Mouse (Mus musculus) midbrain, embryonic 15.5 days (tissue): ENCODE measurements at regions not wholly inside any gene's neighbourhood (a gene's known extent, or its start where the extent isn't known, plus 50 kb on each side); places are given as distances from the start of the nearest gene placed in this dataset.

Experiments
- ATAC-seq: fragments of 200-750 bp; cut with Nextera tagmentation; replicated peaks from 2 replicates; pipeline ENCODE4 v1.8.0; 2017; ENCODE audit warnings: moderate TSS enrichment
- H3K27ac ChIP-seq: fragments of 300-500 bp; sonication (generic); 2 replicates; pipeline ENCODE4 v1.5.1; 2015; ENCODE audit warnings: mild to moderate bottlenecking, inconsistent platforms
- H3K27me3 ChIP-seq: fragments of 300-500 bp; sonication (generic); replicated peaks from 2 replicates; pipeline ENCODE4 v1.6.1; 2015; ENCODE audit warnings: inconsistent platforms
- H3K36me3 ChIP-seq: fragments of 300-500 bp; sonication (generic); replicated peaks from 2 replicates; pipeline ENCODE4 v1.6.1; 2015; ENCODE audit warnings: inconsistent platforms
- H3K4me1 ChIP-seq: fragments of 300-500 bp; sonication (generic); 2 replicates; pipeline ENCODE4 v1.6.1; 2015; ENCODE audit warnings: inconsistent platforms
- H3K4me2 ChIP-seq: fragments of 300-500 bp; sonication (generic); 2 replicates; pipeline ENCODE4 v1.6.1; 2015; ENCODE audit warnings: inconsistent platforms, mild to moderate bottlenecking, moderate library complexity
- H3K4me3 ChIP-seq: fragments of 300-500 bp; sonication (generic); 2 replicates; pipeline ENCODE4 v1.5.1; 2015; ENCODE audit warnings: mild to moderate bottlenecking, inconsistent platforms
- H3K9ac ChIP-seq: fragments of 300-500 bp; sonication (generic); 2 replicates; pipeline ENCODE4 v1.6.1; 2015; ENCODE audit warnings: mild to moderate bottlenecking, inconsistent platforms
- H3K9me3 ChIP-seq: fragments of 300-500 bp; sonication (generic); 2 replicates; pipeline ENCODE4 v1.6.1; 2016; ENCODE audit warnings: inconsistent platforms
- WGBS: fragments of 180-500 bp; shearing (Covaris S2); methylation state at CpG from one replicate; pipeline ENCODE4 v1.1.7; 2015; ENCODE audit warnings: mixed read lengths; 5-methylcytosine and 5-hydroxymethylcytosine counted together

- no peaks in the 10 kb centered on the region for H3K36me3 ChIP-seq
- ATAC-seq = no peak
- no peak overlapping the region for H3K27ac ChIP-seq
- no peaks in the 10 kb centered on the region for H3K4me1 ChIP-seq
- no peak overlapping the region for H3K4me2 ChIP-seq
- WGBS = 98% methylated on average over 4 of the region's 4 CpGs
- no peaks in the 10 kb centered on the region for H3K27me3 ChIP-seq
- H3K9ac ChIP-seq = no peak overlapping the region
- no peaks in the 10 kb centered on the region for H3K9me3 ChIP-seq
- H3K4me3 ChIP-seq = no peak overlapping the region
These were observed 216.0 kb downstream of the Lmo4 start for GRCm38 (mm10) chr3:143988991-143989390.

GRCm38 (mm10) chr3:143988037-143988436 is 217.0 kb downstream of the Lmo4 start:
- Histone ChIP-seq H3K4me3 (no peak overlapping the region), H3K27ac (no peak overlapping the region), H3K36me3 (no peaks in the 10 kb centered on the region), H3K27me3 (no peaks in the 10 kb centered on the region), H3K9ac (no peak overlapping the region), H3K4me2 (no peak overlapping the region), H3K9me3 (no peaks in the 10 kb centered on the region), H3K4me1 (no peaks in the 10 kb centered on the region)
- no peak for ATAC-seq
- 93% methylated on average over 5 of the region's 5 CpGs for WGBS

GRCm38 (mm10) chr3:143986798-143987197 is 218.2 kb downstream of the Lmo4 start:
- no peaks in the 10 kb centered on the region for H3K9me3 ChIP-seq
- H3K4me1 ChIP-seq = no peaks in the 10 kb centered on the region
- no peak overlapping the region for H3K4me2 ChIP-seq
- no peak overlapping the region for H3K4me3 ChIP-seq
- no peak overlapping the region for H3K9ac ChIP-seq
- H3K27ac ChIP-seq = no peak overlapping the region
- 98% methylated on average over 2 of the region's 2 CpGs for WGBS
- no peaks in the 10 kb centered on the region for H3K27me3 ChIP-seq
- ATAC-seq = no peak
- H3K36me3 ChIP-seq = no peaks in the 10 kb centered on the region

- ATAC-seq = no peak
- Histone ChIP-seq H3K36me3 (no peaks in the 10 kb centered on the region), H3K9me3 (no peaks in the 10 kb centered on the region), H3K27ac (no peak overlapping the region), H3K4me2 (no peak overlapping the region), H3K9ac (no peak overlapping the region), H3K4me1 (no peaks in the 10 kb centered on the region), H3K4me3 (no peak overlapping the region), H3K27me3 (no peaks in the 10 kb centered on the region)
- WGBS = 63% methylated on average over 5 of the region's 5 CpGs
These were observed 218.9 kb downstream of the Lmo4 start for GRCm38 (mm10) chr3:143986200-143986506.

- H3K9me3 ChIP-seq = no peaks in the 10 kb centered on the region
- no peak overlapping the region for H3K27ac ChIP-seq
- WGBS = 65% methylated on average over 6 of the region's 6 CpGs
- H3K9ac ChIP-seq = no peak overlapping the region
- H3K4me1 ChIP-seq = no peaks in the 10 kb centered on the region
- H3K4me2 ChIP-seq = no peak overlapping the region
- H3K27me3 ChIP-seq = no peaks in the 10 kb centered on the region
- H3K4me3 ChIP-seq = no peak overlapping the region
- H3K36me3 ChIP-seq = no peaks in the 10 kb centered on the region
- ATAC-seq = no peak
These were observed 219.4 kb downstream of the Lmo4 start for GRCm38 (mm10) chr3:143985349-143986199.

GRCm38 (mm10) chr3:143978703-143979102 is 226.3 kb downstream of the Lmo4 start:
- H3K4me1 ChIP-seq = no peaks in the 10 kb centered on the region
- no peaks in the 10 kb centered on the region for H3K36me3 ChIP-seq
- H3K27ac ChIP-seq = no peak overlapping the region
- WGBS = 87% methylated on average over 2 of the region's 2 CpGs
- no peak overlapping the region for H3K4me3 ChIP-seq
- ATAC-seq = no peak
- no peak overlapping the region for H3K9ac ChIP-seq
- no peaks in the 10 kb centered on the region for H3K27me3 ChIP-seq
- no peaks in the 10 kb centered on the region for H3K9me3 ChIP-seq
- no peak overlapping the region for H3K4me2 ChIP-seq

- H3K9ac ChIP-seq = no peak overlapping the region
- no peaks in the 10 kb centered on the region for H3K4me1 ChIP-seq
- no peak overlapping the region for H3K4me2 ChIP-seq
- no peak overlapping the region for H3K27ac ChIP-seq
- no peaks in the 10 kb centered on the region for H3K36me3 ChIP-seq
- no peaks in the 10 kb centered on the region for H3K27me3 ChIP-seq
- H3K9me3 ChIP-seq = no peaks in the 10 kb centered on the region
- no peak overlapping the region for H3K4me3 ChIP-seq
- no peak for ATAC-seq
- WGBS = 89% methylated on average over 7 of the region's 7 CpGs
These were observed 227.1 kb downstream of the Lmo4 start for GRCm38 (mm10) chr3:143977886-143978447.

- ATAC-seq = no peak
- Histone ChIP-seq H3K9me3 (no peaks in the 10 kb centered on the region), H3K4me3 (no peak overlapping the region), H3K27ac (no peak overlapping the region), H3K27me3 (no peaks in the 10 kb centered on the region), H3K4me2 (no peak overlapping the region), H3K36me3 (no peaks in the 10 kb centered on the region), H3K4me1 (no peaks in the 10 kb centered on the region), H3K9ac (no peak overlapping the region)
- 84% methylated on average over 9 of the region's 9 CpGs for WGBS
These were observed 231.4 kb downstream of the Lmo4 start for GRCm38 (mm10) chr3:143973582-143973981.

GRCm38 (mm10) chr3:143972351-143972750 is 232.7 kb downstream of the Lmo4 start:
- H3K36me3 ChIP-seq = no peaks in the 10 kb centered on the region
- H3K27ac ChIP-seq = no peak overlapping the region
- H3K4me1 ChIP-seq = no peaks in the 10 kb centered on the region
- no peak for ATAC-seq
- no peaks in the 10 kb centered on the region for H3K27me3 ChIP-seq
- no peak overlapping the region for H3K4me3 ChIP-seq
- H3K9me3 ChIP-seq = no peaks in the 10 kb centered on the region
- no peak overlapping the region for H3K4me2 ChIP-seq
- H3K9ac ChIP-seq = no peak overlapping the region

GRCm38 (mm10) chr3:143970771-143971170 is 234.2 kb downstream of the Lmo4 start:
- Histone ChIP-seq H3K4me2 (no peak overlapping the region), H3K9me3 (no peaks in the 10 kb centered on the region), H3K27me3 (no peaks in the 10 kb centered on the region), H3K4me1 (no peaks in the 10 kb centered on the region), H3K36me3 (no peaks in the 10 kb centered on the region), H3K4me3 (no peak overlapping the region), H3K27ac (no peak overlapping the region), H3K9ac (no peak overlapping the region)
- ATAC-seq = no peak
- WGBS = 79% methylated on average over 11 of the region's 11 CpGs

- no peak overlapping the region for H3K4me3 ChIP-seq
- 93% methylated on average over 7 of the region's 7 CpGs for WGBS
- H3K4me1 ChIP-seq = no peaks in the 10 kb centered on the region
- H3K9ac ChIP-seq = no peak overlapping the region
- no peak for ATAC-seq
- no peaks in the 10 kb centered on the region for H3K36me3 ChIP-seq
- no peak overlapping the region for H3K27ac ChIP-seq
- H3K9me3 ChIP-seq = no peaks in the 10 kb centered on the region
- no peak overlapping the region for H3K4me2 ChIP-seq
- no peaks in the 10 kb centered on the region for H3K27me3 ChIP-seq
These were observed 249.5 kb downstream of the Lmo4 start for GRCm38 (mm10) chr3:143955508-143955907.

GRCm38 (mm10) chr3:143954822-143955221 is 250.2 kb downstream of the Lmo4 start:
- Histone ChIP-seq H3K4me1 (no peaks in the 10 kb centered on the region), H3K9me3 (no peaks in the 10 kb centered on the region), H3K36me3 (no peaks in the 10 kb centered on the region), H3K27me3 (no peaks in the 10 kb centered on the region), H3K9ac (no peak overlapping the region), H3K4me3 (no peak overlapping the region), H3K27ac (no peak overlapping the region), H3K4me2 (no peak overlapping the region)
- no peak for ATAC-seq
- WGBS = 93% methylated on average over 7 of the region's 7 CpGs

- Histone ChIP-seq H3K27ac (no peak overlapping the region), H3K4me1 (peaks cover 4% of the 10 kb centered on the region; the same call in 1 of the 2 replicates), H3K9me3 (no peaks in the 10 kb centered on the region), H3K4me3 (no peak overlapping the region), H3K27me3 (no peaks in the 10 kb centered on the region), H3K9ac (no peak overlapping the region), H3K36me3 (no peaks in the 10 kb centered on the region), H3K4me2 (no peak overlapping the region)
- 86% methylated on average over 8 of the region's 8 CpGs for WGBS
- ATAC-seq = no peak
These were observed 252.7 kb downstream of the Lmo4 start for GRCm38 (mm10) chr3:143952289-143952688.
